Mouse (Mus musculus): Measurements from ENCODE around the gene Cops4.

Gene Cops4

GRCm38 (mm10) chr5:100536638-100537037 is 18.5 kb downstream of the Cops4 start:
- no peak for DNase-seq (ENCODE audit: extremely low spot score, low read depth, low spot score)

GRCm38 (mm10) chr5:100546294-100547080 is 28.4 kb downstream of the Cops4 start:
- DNase-seq (ENCODE audit: extremely low spot score, low read depth, low spot score) = no peak

DNA sequence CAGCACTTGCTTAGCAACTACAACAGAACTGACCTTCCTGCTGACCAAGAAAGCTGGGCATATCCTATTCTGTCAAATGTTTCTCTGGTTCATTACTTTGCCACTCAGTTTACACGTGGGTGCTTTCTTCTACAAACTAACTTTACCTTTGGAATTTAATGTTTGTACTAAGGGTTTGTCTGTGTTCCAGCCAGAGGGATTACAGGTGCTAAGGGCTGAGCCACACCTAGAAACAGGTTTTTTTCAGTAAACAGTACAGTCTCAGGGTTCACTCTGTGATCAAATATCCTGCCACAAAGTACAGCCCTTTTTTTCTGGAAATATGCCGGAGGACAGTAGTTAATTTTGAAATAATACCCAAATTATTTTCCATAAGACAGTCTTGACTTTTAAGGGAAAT is 30.1 kb downstream of the Cops4 start:
- DNase-seq (ENCODE audit: extremely low spot score, low read depth, low spot score) = no peak

- DNase-seq (ENCODE audit: extremely low spot score, low read depth, low spot score) = no peak
Measured at GRCm38 (mm10) chr5:100549311-100549710, 31.2 kb downstream of the Cops4 start.

DNA sequence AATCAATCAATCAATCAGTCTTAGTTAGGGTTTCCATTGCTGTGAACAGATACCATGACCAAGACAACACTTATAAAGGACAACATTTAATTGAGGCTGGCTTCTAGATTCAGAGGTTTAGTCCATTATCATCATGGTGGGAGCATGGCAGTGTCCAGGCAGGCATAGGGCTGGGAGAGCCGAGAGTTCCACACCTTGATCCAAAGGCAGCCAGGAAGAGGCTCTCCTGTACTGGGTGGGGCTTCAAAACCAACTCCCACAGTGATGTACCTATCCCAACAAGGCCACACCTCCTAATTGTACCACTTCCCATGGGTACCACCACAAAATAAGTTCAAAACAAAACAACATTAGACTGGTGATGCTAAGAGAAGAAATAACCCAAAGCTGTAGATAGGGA is 32.0 kb downstream of the Cops4 start:
- no peak for DNase-seq (ENCODE audit: extremely low spot score, low read depth, low spot score)

DNA sequence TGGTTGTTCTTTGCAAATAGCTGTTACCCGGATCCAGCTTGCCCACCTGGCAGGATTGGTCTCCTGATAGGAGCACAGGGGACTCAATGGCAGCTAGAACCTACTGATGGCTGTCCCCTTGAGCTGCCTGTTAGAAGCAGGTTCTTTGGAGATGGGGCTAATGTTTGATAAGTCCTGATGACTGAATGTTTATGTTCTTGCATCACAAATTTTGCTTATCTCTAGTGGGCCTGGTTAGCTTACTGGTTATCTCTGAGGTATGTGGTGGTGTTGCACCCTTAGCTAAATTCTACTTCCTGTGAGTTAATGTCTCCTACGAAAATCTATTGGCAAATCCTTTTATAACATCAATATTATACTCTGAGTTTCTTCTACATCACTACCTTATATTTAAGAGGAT is 33.8 kb downstream of the Cops4 start:
- DNase-seq (ENCODE audit: extremely low spot score, low read depth, low spot score) = no peak

- no peak for DNase-seq (ENCODE audit: extremely low spot score, low read depth, low spot score)
Measured at GRCm38 (mm10) chr5:100553426-100553825, 35.3 kb downstream of the Cops4 start.

DNA sequence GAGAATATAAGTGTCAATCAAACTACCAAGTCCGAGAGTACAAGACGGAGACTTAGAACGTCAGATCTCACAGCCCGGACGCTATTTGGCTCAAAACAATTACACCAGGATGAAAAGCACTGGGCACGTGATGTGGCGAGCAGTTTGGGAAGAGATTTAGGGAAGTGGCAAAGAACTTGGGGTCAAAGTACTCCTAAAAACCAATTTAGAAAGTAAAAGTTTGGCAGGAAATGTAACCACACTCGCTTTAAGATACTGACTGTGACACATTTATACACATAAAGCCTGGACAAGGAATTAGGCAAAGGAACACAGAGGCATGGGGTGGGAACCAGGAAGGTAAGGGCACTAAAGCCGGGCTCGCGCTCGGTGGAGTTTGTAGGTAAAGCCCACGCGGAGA is 38.9 kb downstream of the Cops4 start:
- no peak for DNase-seq (ENCODE audit: extremely low spot score, low read depth, low spot score)

DNA sequence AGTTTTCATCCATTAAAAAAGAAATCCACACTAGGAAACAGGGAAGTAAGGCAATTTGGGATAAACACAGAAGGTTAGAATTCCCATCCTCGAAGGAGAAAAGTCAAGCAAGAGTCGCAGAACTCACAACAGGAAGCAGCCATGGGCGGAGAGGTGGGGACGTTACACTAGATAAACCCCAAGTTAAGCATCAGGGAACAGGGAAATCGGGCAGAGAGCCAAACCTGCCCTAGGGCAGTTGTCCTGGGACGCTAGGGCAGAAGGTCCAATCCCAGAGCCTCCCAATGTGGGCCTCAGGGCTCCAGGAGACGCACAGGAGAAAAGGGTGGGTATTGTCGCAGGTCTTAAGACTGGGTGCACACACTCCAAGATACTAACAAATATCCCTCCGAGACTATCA is 39.4 kb downstream of the Cops4 start:
- no peak for DNase-seq (ENCODE audit: extremely low spot score, low read depth, low spot score)

GRCm38 (mm10) chr5:100558783-100559182 is 40.7 kb downstream of the Cops4 start:
- no peak for DNase-seq (ENCODE audit: extremely low spot score, low read depth, low spot score)

DNA sequence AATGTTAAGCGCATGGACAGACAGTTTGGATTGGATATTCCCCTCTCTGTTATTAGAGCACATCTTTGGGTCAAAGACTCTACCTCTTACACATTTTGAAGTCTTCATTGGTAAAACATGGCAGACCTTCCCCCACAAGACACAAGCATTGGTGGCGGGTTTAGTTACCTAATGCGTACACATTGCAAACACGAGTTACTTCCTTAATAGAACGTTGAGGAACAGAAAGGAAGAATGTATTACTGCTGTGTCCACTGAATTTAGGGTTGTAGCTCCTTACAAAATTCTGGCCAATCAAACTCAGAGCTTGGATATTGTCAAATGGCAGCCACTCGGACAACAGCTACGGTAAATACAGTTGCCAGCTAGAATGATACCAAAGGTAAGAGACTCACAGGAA is 41.2 kb downstream of the Cops4 start:
- no peak for DNase-seq (ENCODE audit: extremely low spot score, low read depth, low spot score)

DNA sequence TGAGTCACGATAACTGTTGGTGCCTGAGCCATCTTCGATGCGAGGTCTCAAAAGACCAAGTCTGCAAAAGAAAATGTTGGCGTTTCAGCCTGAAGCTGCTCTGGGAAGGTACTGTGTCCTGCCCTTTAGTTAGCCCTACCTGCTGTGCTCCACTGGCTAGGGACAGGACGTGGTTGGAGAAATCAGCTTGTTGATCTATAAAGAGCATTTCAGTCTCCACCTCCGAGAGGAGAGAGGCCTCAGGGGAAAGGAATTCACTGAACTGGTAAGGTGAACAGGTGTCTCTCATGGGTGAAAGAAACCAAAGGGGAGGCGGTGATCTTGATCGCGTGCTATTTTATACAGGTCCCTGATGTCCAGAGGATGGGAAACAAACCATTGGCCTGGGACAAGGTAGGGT is 44.6 kb downstream of the Cops4 start:
- DNase-seq (ENCODE audit: extremely low spot score, low read depth, low spot score) = no peak

DNA sequence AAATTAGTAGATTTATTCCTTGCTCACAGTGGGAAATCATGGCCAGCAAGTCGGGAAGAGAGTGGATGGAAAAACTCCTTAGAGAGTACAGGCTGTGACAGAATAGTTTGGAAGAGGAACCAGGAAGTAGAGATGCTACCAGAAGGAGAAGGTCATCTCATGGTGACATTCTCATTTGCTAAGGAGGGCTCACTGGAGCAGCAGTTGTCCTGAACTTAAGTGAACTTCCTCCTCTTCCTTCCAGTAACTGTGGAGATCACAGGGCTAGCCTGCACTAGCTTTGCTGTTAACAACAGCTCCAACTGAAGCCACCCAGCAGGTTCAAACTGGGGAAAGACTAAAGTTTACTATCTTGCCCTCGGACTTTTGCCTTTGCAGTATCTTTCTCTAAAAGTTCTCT is 48.7 kb downstream of the Cops4 start:
- DNase-seq (ENCODE audit: extremely low spot score, low read depth, low spot score) = no peak

- no peak for DNase-seq (ENCODE audit: extremely low spot score, low read depth, low spot score)
Measured at GRCm38 (mm10) chr5:100567258-100568032, 49.3 kb downstream of the Cops4 start.

DNA sequence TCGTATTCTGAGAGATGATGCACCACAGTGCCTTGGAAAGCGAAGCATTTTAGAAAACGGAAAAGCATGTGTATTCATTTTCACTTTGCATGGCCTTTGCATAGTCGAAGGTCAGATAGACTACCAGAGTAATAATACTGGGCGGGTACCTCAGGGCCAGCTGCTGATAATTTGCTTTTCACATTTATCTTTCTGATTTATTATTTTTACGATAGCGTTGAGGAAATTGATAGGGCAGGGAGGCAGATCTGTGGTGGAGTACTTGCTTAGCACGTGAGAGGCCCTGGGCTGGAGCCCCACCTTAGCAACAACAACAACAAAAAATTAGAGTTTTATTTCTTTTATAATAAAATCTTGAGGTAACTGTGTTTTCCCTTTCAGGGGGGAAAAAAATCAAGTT is 50.1 kb downstream of the Cops4 start:
- no peak for DNase-seq (ENCODE audit: extremely low spot score, low read depth, low spot score)

DNA sequence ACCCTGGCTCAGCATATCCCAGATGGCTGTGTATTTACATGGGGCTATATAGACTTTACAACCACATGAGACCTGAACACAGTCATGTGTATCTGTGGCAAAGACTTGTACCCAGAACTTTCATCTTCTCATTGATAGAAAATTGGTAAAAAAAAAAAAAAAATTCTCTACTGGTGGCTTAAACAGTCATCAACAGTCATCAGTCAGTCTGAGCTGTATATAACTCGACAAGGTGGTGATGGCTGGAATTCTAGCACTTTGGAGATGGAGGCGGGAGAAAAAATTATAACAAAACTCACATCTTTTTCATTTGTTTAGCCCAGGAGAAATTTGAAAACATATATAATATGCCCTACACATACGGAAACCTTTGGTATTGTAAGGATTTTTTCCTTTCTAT is 50.7 kb downstream of the Cops4 start:
- no peak for DNase-seq (ENCODE audit: extremely low spot score, low read depth, low spot score)

GRCm38 (mm10) chr5:100569250-100569934 is 51.3 kb downstream of the Cops4 start:
- no peak for DNase-seq (ENCODE audit: extremely low spot score, low read depth, low spot score)

DNA sequence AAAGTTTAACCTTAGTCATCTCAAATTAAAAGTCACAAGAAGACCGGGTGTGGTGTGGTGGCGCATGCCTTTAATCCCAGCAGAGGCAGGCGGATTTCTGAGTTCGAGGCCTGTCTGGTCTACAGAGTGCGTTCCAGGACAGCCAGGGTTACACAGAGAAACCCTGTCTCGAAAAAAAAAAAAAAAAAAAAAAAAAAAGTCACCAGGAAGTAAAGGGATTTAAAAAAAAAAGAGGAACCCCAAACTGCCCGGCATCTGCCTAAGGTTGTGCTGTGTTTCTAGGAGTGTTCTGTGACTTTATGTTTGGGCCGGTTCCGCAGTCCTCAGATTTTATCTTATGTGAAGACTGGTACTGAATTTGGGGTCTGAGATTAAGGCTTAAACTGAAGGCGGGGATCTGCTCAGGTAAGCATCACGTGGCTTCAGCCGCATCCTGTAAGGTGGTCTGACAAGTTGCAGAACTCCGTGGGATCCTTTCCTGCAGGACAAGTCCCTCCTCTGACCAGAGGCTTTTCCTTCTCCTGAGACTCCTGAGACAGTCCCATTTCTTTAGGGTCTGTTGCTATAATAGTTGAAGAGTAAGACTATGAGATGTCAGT is 52.0 kb downstream of the Cops4 start:
- no peak for DNase-seq (ENCODE audit: extremely low spot score, low read depth, low spot score)

GRCm38 (mm10) chr5:100570716-100571115 is 52.6 kb downstream of the Cops4 start:
- DNase-seq (ENCODE audit: extremely low spot score, low read depth, low spot score) = no peak

- DNase-seq (ENCODE audit: extremely low spot score, low read depth, low spot score) = no peak
Measured at GRCm38 (mm10) chr5:100572069-100572468, 54.0 kb downstream of the Cops4 start, which contains the start of gene Plac8. Gene Plac8, minus strand, starts transcription at chr5:100572245.

- no peak for DNase-seq (ENCODE audit: extremely low spot score, low read depth, low spot score)
Measured at GRCm38 (mm10) chr5:100573256-100573655, 55.1 kb downstream of the Cops4 start.
